Mouse (Mus musculus) kidney, adult 2 months (tissue): Measurements from ENCODE around the gene Trmt61a. TPM values are rescaled to one million over a fixed set of nuclear protein-coding genes. Genes with fewer than 3 reads are reported as not detected.
A peak's percentile ranks its signal among the peaks of the same experiment; 100 is the strongest.

Experiments used
- DNase-seq: peaks from one replicate; pipeline ENCODE4 v3.0.0; 2021
- H3K27ac ChIP-seq: fragments of 200-500 bp; 2 replicates; pipeline ENCODE4 v1.5.1; 2012; ENCODE audit warnings: low read depth, low read length, control low read depth, inconsistent platforms; ENCODE audit not compliant: insufficient read depth
- H3K27me3 ChIP-seq: fragments of 200-500 bp; replicated peaks from 2 replicates; pipeline ENCODE4 v1.6.1; 2012; ENCODE audit warnings: mild to moderate bottlenecking, moderate library complexity, low read length, inconsistent platforms; ENCODE audit not compliant: control insufficient read depth, insufficient read depth
- H3K36me3 ChIP-seq: fragments of 200-500 bp; 2 replicates; pipeline ENCODE4 v1.6.1; 2012; ENCODE audit warnings: mild to moderate bottlenecking, moderate library complexity, low read length, inconsistent platforms; ENCODE audit not compliant: control insufficient read depth, insufficient read depth
- H3K4me1 ChIP-seq: fragments of 200-500 bp; 2 replicates; pipeline ENCODE4 v1.6.1; 2011; ENCODE audit warnings: low read length; ENCODE audit not compliant: control insufficient read depth, insufficient read depth
- H3K4me3 ChIP-seq: fragments of 200-500 bp; 2 replicates; pipeline ENCODE4 v1.5.1; 2011; ENCODE audit warnings: mild to moderate bottlenecking, low read depth, low read length, control low read depth; ENCODE audit not compliant: insufficient read depth
- CTCF ChIP-seq: fragments of 200-500 bp; conservative IDR thresholded peaks from 2 replicates; pipeline ENCODE4 v1.5.1; 2011; ENCODE audit warnings: low read depth, mild to moderate bottlenecking, control low read depth, low read length, moderate library complexity, mixed read lengths; ENCODE audit not compliant: insufficient read depth, insufficient read length
- POLR2A ChIP-seq: fragments of 200-500 bp; IDR thresholded peaks from one replicate; pipeline ENCODE4 v1.6.1; 2011; ENCODE audit warnings: low read depth, low read length, control low read depth
- WGBS: fragments of 180-500 bp; shearing (Covaris S2); methylation state at CpG from one replicate; pipeline ENCODE4 v1.1.7; 2018; 5-methylcytosine and 5-hydroxymethylcytosine counted together
- polyA plus RNA-seq: library from polyadenylated mRNA; depleted of rRNA; stranded (reverse); fragments of >200 nt; gene quantifications from 2 replicates; pipeline ENCODE4 v1.2.3, GENCODE M21; 2012

Gene Trmt61a
- polyA plus RNA-seq, 1 experiment: 12.4 TPM

GRCm38 (mm10) chr12:111674850-111675486 is 2.9 kb upstream of the Trmt61a start:
- no peak for DNase-seq
- Histone ChIP-seq H3K4me3 (no peak overlapping the region), H3K27me3 (no peaks in the 10 kb centered on the region), H3K4me1 (peaks cover 19% of the 10 kb centered on the region), H3K27ac (no peak overlapping the region), H3K36me3 (no peaks in the 10 kb centered on the region)
- WGBS: 93% methylated on average over 2 of the region's 2 CpGs
- TF ChIP-seq CTCF: no peak
- TF ChIP-seq POLR2A: no peak

GRCm38 (mm10) chr12:111675797-111676580 is 1.9 kb upstream of the Trmt61a start:
- Histone ChIP-seq H3K27ac (no peak overlapping the region), H3K4me3 (no peak overlapping the region), H3K4me1 (peaks cover 19% of the 10 kb centered on the region), H3K36me3 (no peaks in the 10 kb centered on the region), H3K27me3 (no peaks in the 10 kb centered on the region)
- WGBS: 82% methylated on average over 6 of the region's 6 CpGs
- no peak for DNase-seq
- TF ChIP-seq CTCF: no peak
- no peak for TF ChIP-seq POLR2A

DNA sequence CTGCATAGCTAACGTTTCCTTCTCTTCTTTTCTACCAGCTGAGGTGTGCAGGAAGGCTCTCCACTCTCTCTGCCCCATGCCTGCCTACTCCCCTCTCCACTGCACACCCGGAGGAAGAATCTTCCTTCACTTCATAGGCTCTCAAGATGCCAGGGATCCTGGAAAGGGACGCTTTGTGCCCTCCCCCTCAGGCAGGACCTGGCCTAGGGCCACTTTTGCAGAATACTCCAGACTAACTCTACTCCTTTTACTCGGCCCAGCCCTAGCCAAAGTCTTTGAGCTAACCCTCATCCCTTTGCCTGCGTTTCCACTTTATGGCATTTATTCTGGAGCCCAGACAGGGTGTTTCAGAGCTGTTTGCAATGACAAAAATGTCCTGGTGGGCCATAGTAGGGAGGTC is 484 bp upstream of the Trmt61a start:
- H3K4me1 ChIP-seq: peaks cover 19% of the 10 kb centered on the region
- peak overlapping the region; percentile 74 for H3K4me3 ChIP-seq
- no peaks in the 10 kb centered on the region for H3K36me3 ChIP-seq
- H3K27ac ChIP-seq: peak overlapping the region; percentile 96
- TF ChIP-seq POLR2A: no peak
- WGBS: 5% methylated on average over 5 of the region's 5 CpGs
- H3K27me3 ChIP-seq: no peaks in the 10 kb centered on the region
- DNase-seq: peak; percentile 62

GRCm38 (mm10) chr12:111678670-111678933 is 697 bp downstream of the Trmt61a start:
- Histone ChIP-seq H3K27ac (no peak overlapping the region), H3K27me3 (no peaks in the 10 kb centered on the region), H3K4me1 (peaks cover 14% of the 10 kb centered on the region), H3K36me3 (no peaks in the 10 kb centered on the region), H3K4me3 (peak overlapping the region; percentile 74)
- 5% methylated on average over 13 of the region's 13 CpGs for WGBS
- no peak for DNase-seq
- TF ChIP-seq POLR2A (no peak), CTCF (no peak)

GRCm38 (mm10) chr12:111678997-111679396 is 1.1 kb downstream of the Trmt61a start:
- no peak overlapping the region for H3K4me3 ChIP-seq
- no peak for DNase-seq
- WGBS: 50% methylated on average over 7 of the region's 7 CpGs
- H3K27me3 ChIP-seq: no peaks in the 10 kb centered on the region
- peaks cover 14% of the 10 kb centered on the region for H3K4me1 ChIP-seq
- no peak overlapping the region for H3K27ac ChIP-seq
- no peak for TF ChIP-seq CTCF
- no peak for TF ChIP-seq POLR2A
- H3K36me3 ChIP-seq: no peaks in the 10 kb centered on the region

DNA sequence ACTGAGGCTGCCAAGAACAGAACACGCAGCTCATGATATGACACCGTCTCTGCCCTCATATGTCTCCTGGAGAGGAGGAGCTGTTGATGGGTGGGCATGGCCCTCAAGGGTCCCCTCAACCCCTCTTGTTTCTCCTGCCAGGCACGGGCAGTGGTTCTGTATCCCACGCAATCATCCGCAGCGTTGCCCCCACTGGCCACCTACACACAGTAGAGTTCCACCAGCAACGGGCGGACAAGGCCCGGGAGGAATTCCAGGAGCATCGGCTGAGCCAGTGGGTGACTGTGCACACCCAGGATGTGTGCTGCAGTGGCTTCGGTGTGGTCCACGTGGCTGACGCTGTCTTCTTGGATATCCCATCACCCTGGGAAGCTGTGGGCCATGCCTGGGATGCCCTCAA is 2.8 kb downstream of the Trmt61a start:
- no peaks in the 10 kb centered on the region for H3K36me3 ChIP-seq
- H3K27me3 ChIP-seq: no peaks in the 10 kb centered on the region
- peaks cover 14% of the 10 kb centered on the region for H3K4me1 ChIP-seq
- TF ChIP-seq CTCF (no peak), POLR2A (no peak)
- no peak overlapping the region for H3K27ac ChIP-seq
- no peak overlapping the region for H3K4me3 ChIP-seq
- 93% methylated on average over 13 of the region's 13 CpGs for WGBS
- no peak for DNase-seq

DNA sequence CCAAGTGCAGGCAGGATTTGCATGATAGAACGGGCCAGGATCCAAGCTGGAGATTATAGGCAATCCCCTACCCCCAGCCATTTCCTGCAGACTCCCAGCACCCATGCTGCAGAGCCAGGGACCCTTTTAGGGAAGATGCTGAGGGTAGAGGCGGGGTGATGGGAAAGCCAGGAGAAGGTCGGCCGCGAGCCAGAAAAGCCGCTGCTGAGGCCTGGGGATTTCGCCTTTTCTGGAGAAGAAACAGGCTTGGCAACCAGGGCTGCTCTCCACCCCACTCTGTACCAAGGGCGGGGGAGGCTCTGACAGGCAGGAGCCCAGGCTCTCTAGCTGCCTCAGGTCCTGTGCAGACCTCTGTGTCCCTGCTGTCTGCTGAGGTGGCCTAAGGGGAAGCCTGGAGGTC is 3.4 kb downstream of the Trmt61a start:
- Histone ChIP-seq H3K27ac (no peak overlapping the region), H3K27me3 (no peaks in the 10 kb centered on the region), H3K4me1 (peaks cover 14% of the 10 kb centered on the region), H3K36me3 (no peaks in the 10 kb centered on the region), H3K4me3 (no peak overlapping the region)
- WGBS: 93% methylated on average over 8 of the region's 8 CpGs
- DNase-seq: no peak
- TF ChIP-seq POLR2A (no peak), CTCF (no peak)
